Mouse (Mus musculus): ENCODE results near the gene Nt5dc1.
"Not testable (repeated sequence)": the region's sequence is repeated elsewhere in the genome, so short reads cannot be mapped to it uniquely, and the experiment has no call there.

The Nt5dc1 gene

DNA sequence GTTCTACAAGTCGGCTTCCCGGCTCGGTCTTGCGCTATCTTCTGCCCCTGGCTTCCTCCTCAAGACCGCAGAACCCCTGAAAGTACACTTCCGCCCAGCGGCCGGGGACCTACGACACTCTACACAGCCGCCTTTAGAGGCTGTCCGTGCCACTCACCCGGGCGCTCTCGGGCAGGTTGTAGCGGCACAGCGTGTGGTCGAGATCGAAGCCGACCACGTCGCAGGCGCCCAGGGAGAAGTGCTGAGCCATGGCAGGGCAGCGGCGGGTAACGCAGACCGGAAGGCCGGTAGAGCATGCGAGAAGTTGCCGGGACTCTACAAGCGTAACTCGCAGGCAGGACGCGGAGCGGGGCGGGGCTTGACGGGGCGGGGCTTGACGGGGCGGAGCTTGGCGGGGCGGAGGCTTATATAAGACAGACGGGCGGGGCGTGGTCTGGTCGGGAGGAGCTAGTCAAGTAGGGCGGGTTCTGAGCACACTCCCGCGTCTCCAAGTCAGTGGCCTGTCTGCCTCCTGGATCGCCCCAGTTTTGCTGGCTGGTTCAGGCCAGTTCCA lies at the start of gene Nt5dc1:
Gene Nt5dc1 (minus strand): TSS at position 349 of the 553 bp plus-strand sequence.
- DNase-seq (ENCODE audit: low spot score in 2 of 2): peak; percentile 85 to 89

DNA sequence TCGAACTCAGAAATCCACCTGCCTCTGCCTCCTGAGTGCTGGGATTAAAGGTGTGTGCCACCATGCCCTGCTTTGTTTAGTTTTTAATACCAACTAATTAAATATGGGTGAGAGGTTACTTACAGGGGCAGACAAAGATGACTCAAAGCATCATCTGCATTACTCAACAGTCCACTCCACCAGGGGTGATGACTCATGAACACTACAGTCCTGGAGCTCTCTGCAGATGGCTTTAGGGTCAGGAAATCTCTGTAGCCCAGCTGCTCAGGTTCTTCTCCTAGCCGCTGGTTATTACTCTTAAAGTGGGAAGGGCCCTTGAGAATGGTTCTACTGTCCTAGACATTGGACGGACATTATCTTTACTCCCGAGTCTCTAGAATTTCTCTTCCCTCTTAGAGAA lies 46.0 kb upstream of the Nt5dc1 start:
- no peak for DNase-seq (ENCODE audit: low spot score in 2 of 2)

DNA sequence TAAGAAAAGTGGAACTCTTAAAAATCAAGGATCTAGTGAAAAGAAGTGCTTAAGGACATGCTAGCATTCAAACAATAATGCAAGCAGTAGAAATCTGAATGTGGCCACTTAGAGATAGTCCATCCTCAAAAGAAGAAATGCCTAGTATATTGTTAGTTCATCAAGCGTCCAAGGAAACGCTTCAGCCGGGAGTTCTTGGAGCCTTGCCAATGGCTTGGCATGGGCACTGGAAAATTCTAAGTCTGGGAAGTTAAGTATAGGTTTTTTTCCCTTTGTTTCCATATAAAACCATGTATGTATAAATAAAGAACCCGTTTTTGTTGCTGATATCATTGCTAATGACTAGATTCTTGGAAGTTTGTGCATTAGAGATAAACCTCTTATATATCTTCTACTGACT lies 43.1 kb upstream of the Nt5dc1 start:
- DNase-seq (ENCODE audit: low spot score in 2 of 2): no peak

DNA sequence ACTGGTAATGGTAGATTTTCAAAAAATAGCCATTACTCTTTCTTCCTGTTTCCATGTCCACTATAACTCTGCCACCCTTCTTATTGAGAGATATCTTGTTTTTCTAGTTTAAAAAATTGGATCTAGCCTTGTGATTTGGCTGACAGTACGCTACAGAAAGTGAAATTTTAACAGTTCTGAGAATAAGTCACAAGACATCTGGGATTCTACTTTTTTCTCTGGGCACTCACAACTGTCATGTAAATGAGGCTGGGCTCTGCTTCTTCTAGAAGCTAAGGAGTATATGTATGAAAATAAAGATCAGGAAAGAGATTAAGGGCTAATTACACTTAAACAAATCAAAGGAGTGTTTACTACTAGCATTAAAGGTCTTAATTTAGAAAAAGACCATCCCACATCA lies 31.1 kb upstream of the Nt5dc1 start:
- DNase-seq (ENCODE audit: low spot score in 2 of 2): peak in 1 of 2 experiments; percentile 6

DNA sequence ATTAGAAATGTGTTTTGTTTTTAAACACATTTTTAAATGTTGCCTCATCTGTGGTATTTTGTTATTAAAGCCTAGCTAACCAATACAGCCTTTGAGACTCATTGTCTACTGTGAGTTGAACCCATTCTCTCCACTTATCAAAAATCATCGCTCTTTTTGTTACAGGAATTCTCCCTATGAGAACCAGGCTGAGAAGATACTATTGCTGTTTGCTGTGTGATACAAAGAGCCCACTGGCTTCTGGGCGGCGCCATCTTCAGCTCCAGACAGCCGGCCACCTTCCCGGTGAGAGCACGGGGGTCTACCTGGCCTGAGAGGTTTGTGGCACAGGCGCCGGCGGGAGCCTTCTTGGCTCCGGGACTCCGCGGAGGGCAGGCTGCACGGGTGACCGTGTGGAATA lies 15.8 kb upstream of the Nt5dc1 start:
- not testable (repeated sequence) for DNase-seq (ENCODE audit: low spot score in 2 of 2)

DNA sequence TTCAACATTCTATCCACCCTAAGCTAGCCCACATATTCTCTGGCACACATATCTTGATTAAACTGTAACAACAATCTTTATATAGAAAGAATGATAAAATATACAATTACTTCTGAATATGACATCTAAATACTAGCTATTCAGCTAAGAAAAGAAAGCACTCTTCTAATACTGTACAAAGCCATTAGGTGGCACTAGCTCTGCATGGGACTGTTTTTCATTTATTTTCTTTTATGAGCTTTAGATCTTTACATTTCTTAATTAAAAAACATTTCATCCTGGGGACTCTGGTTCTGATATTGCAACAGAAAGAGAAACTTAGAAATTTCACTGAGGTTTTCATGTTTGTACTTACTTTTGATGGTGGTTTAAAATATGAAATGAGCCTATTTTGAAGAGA lies 13.4 kb upstream of the Nt5dc1 start:
- DNase-seq (ENCODE audit: low spot score in 2 of 2): no peak

DNA sequence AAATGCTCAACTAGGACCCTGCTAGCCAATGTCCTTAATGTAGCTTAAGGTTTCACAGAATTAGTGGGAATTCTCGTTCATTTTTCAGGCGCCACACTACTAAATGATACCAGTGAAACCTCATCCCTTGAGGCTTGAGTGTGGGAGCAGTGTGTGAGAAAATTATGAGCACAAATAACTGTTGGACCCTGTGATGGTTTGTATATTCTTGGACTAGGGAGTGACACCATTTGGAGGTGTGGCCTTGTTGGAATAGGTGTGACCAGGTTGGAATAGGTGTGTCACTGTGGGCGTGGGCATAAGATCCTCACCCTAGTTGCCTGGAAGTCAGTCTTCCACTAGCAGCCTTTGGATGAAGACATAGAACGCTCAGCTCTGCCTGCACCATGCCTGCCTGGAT lies 442 bp upstream of the Nt5dc1 start:
- DNase-seq (ENCODE audit: low spot score in 2 of 2): not testable (repeated sequence)

- DNase-seq (ENCODE audit: low spot score in 2 of 2): no peak
These were observed 19.1 kb downstream of the Nt5dc1 start for GRCm38 (mm10) chr10:34399267-34399666.

- DNase-seq (ENCODE audit: low spot score in 2 of 2): no peak
These were observed 21.4 kb downstream of the Nt5dc1 start for GRCm38 (mm10) chr10:34396959-34397358.

GRCm38 (mm10) chr10:34389681-34390080 lies 28.7 kb downstream of the Nt5dc1 start, which contains the start of gene Col10a1:
TSS of gene Col10a1 (plus strand) at chr10:34389981.
- no peak for DNase-seq (ENCODE audit: low spot score in 2 of 2)

DNA sequence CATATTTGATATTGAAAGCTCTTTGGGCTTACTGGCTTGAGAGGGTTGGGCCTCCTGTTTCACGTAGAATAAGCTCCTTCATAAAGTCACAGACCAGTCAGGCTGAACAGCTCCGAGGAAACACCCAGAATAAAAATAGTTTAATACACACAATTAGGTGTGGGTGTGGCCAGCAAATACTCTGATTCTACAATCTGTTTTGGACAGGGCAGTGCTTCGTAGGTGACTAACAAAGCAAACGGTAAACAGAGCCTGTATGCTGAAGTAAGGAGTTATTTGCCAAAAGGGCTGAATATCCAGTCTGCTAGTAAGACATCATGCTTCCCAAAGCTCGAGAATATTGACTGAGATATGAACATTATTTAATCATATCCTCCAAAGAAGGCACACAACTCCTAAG lies 32.7 kb downstream of the Nt5dc1 start:
- DNase-seq (ENCODE audit: low spot score in 2 of 2): no peak

- no peak for DNase-seq (ENCODE audit: low spot score in 2 of 2)
These were observed 45.0 kb downstream of the Nt5dc1 start for GRCm38 (mm10) chr10:34373332-34373731.

DNA sequence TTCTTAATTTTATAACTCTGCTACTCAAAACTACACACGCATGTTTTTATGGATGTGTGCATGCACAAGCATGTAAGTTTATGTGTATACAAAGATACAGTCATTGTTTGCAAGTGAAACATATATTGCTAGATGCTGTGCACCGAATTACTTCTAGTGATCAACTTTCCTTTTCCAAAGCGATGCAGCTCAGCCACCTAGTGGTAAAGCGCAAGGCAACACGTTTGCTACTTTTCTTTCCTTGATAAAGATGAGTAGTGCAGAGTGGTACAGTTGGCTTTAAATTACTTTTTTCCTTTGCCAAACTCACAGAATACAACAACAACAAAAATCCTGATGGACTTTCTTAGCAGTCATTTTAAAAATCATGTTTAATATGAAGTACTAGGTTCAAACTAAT lies 50.2 kb downstream of the Nt5dc1 start:
- peak in 1 of 2 experiments; percentile 26 for DNase-seq (ENCODE audit: low spot score in 2 of 2)

DNA sequence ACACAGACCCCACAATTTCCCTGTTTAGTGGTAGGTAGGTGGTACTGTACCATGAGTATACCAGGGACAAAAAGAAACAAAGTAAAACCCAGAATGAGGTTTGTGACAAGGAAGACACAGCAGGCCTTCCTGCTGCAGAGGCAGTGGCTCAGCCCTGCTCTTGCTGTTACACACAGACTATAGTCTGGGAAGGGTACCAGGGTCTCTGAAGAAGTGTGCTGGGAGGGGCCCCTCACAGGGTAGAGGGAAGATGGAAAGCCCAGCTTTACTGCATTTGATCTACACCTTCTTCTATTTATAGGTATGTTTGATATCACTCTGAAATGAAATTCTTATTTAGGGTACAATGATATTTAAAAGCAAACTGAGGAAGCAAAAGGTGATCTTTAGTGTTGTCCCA lies 54.6 kb downstream of the Nt5dc1 start:
- no peak for DNase-seq (ENCODE audit: low spot score in 2 of 2)

DNA sequence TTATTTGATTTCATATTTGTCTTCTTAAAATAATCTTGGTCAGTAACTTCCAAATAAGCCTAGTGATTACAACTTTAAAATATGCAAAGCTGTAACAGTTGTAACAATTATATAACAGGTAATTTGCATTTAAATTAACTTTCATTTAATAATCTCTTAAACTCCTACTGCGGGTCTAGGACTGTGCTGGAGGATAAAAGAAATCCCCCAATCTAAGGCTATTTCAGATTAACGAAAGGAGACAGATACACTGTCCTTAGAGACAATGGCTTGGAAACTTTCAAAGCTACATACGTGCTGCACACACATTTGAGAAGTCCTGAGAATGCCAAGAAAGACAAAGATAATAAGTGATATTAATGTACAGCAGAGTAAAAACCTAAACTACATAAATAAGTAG lies 60.1 kb downstream of the Nt5dc1 start:
- no peak for DNase-seq (ENCODE audit: low spot score in 2 of 2)

- DNase-seq (ENCODE audit: low spot score in 2 of 2): no peak
These were observed 66.2 kb downstream of the Nt5dc1 start for GRCm38 (mm10) chr10:34352166-34352565.

- no peak for DNase-seq (ENCODE audit: low spot score in 2 of 2)
These were observed 76.5 kb downstream of the Nt5dc1 start for GRCm38 (mm10) chr10:34341886-34342285.

DNA sequence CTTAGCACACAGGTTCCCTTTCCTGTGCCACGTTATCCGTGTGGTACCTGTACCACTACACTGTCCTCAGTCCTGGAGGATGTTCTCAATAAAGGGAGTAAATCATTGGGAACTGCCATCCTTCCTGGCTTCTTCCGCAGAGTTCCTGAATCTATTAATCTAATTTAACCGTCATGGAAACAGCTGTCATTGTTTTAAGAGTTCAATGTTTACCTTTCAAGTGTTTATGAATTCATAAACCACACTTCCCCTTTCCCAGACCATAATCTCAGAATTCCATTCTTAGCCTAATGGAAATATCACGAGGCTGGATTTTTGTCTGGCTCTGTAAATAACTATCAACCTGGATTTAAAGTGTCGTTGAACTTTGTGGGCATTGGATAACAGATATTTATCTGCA lies 77.3 kb downstream of the Nt5dc1 start:
- DNase-seq (ENCODE audit: low spot score in 2 of 2): no peak

DNA sequence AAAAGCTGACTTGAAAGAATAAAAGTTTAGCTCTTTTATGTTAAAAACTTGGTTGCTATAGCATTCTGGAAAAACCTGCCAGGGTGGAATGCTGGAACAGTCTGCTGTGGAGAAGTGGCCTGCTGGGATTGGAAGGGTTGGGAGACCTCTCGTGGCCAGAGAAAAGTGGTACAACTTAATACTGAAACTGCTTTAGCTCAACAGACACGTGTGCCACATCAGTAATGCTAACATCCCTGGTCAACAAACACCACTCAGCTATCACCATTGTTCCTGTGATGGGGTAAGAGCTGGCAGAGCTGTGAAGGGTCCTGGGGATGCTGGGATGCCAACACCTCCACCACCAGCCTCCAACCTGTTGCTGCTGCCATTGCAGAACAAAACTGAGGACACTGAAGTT lies 90.0 kb downstream of the Nt5dc1 start:
- DNase-seq (ENCODE audit: low spot score in 2 of 2): peak; percentile 34 to 52

DNA sequence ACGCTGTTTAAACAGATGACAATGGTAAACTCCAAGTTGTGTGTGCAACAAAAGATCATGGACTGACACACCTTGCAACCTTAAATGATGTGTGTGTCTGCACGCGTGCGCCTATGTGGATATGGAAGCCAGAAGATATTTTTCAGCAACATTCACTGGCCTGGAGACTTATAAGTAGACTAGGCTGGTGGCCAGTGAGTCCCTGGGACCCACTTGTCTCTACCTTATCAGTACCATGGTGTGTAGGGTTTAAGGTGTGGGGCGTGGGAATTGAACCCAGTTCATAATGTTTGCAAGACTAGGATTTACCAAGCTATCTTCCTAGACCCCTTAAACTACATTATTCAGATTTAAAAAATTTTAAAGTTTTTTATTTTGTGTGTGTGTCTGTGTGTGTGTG lies 91.2 kb downstream of the Nt5dc1 start:
- DNase-seq (ENCODE audit: low spot score in 2 of 2): no peak

- DNase-seq (ENCODE audit: low spot score in 2 of 2): no peak
These were observed 91.7 kb downstream of the Nt5dc1 start for GRCm38 (mm10) chr10:34326701-34327100.

- no peak for DNase-seq (ENCODE audit: low spot score in 2 of 2)
These were observed 97.5 kb downstream of the Nt5dc1 start for GRCm38 (mm10) chr10:34320809-34321208.

DNA sequence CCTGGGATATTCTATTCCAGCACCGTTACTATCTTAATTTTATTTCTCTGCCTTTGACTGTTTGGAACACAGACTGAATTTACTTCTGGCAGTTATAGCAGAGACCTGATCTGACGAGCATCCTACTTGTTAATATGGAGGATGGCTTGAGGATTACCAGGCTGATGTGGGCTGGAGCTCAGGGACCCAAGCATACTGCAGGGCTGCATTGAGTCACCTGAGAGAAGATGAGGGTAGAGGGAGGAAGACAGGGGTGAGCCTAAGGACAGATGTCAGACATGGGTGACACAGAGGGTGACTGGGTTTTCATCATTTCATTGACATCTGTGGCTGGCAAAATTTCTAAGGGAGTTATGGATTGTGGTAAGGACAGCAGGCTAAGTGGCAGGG lies 101.1 kb downstream of the Nt5dc1 start:
- DNase-seq (ENCODE audit: low spot score in 2 of 2): no peak

DNA sequence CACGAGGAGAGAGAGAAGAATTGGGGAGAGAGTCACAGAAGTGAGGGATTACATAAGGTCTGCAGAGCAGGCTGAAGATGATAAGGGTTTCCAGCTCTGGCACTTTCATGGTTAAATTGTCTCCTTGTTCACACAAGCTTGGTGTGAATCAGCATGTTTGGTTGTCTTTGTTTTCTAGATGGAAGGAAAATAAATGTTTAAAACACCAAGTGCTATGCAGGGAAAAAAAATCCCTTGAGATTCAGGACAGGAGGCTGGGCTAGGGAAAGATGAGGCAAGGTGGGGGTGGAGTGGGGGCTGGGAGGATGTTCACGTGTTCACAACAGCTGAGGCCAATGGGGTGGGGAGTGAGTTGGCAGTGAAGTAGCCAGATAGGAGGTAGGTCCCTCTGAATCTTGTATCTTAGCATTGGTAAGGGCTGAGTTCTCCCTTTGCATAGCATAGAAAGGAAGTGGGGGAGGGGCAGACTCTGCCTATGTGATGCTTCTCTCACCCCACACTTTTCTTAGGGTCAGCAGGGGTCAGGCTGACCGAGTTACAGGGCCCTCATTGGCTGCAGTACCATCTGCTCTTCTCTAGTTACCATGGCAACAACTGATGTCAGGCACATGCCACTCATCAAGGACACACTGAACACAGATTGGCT lies 101.7 kb downstream of the Nt5dc1 start:
- DNase-seq (ENCODE audit: low spot score in 2 of 2): peak; percentile 64 to 82

Data from frontal cortex, postnatal 36 days (tissue).